Mouse (Mus musculus): ENCODE results near the gene Cttn. TPM values are rescaled to one million over a fixed set of nuclear protein-coding genes. Genes with fewer than 3 reads are reported as not detected.

Cttn gene
- 29.2 and 36.2 TPM in 2 replicates for polyA plus RNA-seq (2012; rRNA removed)

GRCm38 (mm10) chr7:144470545-144471059 lies at the start of gene Cttn:
Cttn (minus strand) TSS chr7:144471009.

Other genes starting within 250 kb of the Cttn start
- 12.1 and 16.4 TPM in 2 replicates for gene Ppfia1, start 82.7 kb upstream of the Cttn start, polyA plus RNA-seq (2012; rRNA removed)
- 3.5 and 3.7 TPM in 2 replicates for gene Fadd, start 111.5 kb upstream of the Cttn start, polyA plus RNA-seq (2012; rRNA removed)

Data from liver, embryonic 18 days (tissue).